Mouse (Mus musculus): Measurements from ENCODE around the gene Cdk6. TPM values are rescaled to one million over a fixed set of nuclear protein-coding genes. Genes with fewer than 3 reads are reported as not detected.

Cdk6 gene
- total RNA-seq, 1 experiment, result 34.1 TPM

DNA sequence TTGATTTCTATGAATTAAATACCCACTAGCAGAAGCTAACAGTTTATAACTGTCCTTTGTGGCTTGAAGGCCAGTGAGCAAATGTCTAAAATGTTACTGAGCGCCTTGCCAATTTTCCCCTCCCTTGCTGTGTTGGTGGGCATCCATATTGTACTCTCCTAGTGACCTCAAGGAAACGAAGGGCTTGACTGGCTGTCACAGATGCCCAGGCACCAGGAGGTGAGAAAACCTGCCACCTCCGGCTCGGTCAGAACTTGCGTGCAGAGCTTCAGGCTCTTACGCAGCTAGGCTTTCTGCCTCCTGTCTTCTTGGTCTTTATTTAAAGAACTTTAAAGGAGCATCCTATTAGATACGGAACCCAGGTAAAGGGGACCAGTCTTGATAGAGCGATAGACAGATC, 136.9 kb downstream of the Cdk6 start:
- no peak overlapping the region for H3K27ac ChIP-seq (ENCODE audit: insufficient read depth, low read depth, low read length, poor library complexity, severe bottlenecking)
- no peak overlapping the region for H3K9ac ChIP-seq (ENCODE audit: insufficient read depth, low read depth, low read length, poor library complexity, severe bottlenecking)
- in situ Hi-C loops (cut with MboI; ENCODE audit: low sequenced_read_pairs in 2 of 2, unreplicated experiment in 2 of 2), result no loop called here
- no peak for DNase-seq (ENCODE audit: low read depth, low spot score)
- no peak for TF ChIP-seq MAFK (IDR thresholded peaks at IDR 0.05; ENCODE audit: insufficient read depth, low read depth, low read length)
- no peak for TF ChIP-seq ZNF384 (IDR thresholded peaks at IDR 0.05; ENCODE audit: low read depth, low read length)
- no peak for TF ChIP-seq HCFC1 (IDR thresholded peaks at IDR 0.05; ENCODE audit: borderline replicate concordance, insufficient read depth, low read length)
- no peak for TF ChIP-seq CHD2 (IDR thresholded peaks at IDR 0.05; ENCODE audit: low read depth, low read length)
- TF ChIP-seq ZC3H11A (IDR thresholded peaks at IDR 0.05; ENCODE audit: borderline replicate concordance, low read depth, low read length), result no peak
- H3K4me3 ChIP-seq (ENCODE audit: insufficient read depth in 1 of 2, low read depth in 1 of 2, low read length in 2 of 2, poor library complexity in 1 of 2, severe bottlenecking in 1 of 2), result no peak overlapping the region
- H3K36me3 ChIP-seq (ENCODE audit: control insufficient read depth, insufficient read depth, low read length, poor library complexity, severe bottlenecking), result peaks cover 3% of the 10 kb centered on the region; the same call in 1 of the 2 replicates
- H3K9me3 ChIP-seq (ENCODE audit: control insufficient read depth, insufficient read depth, low read depth, low read length), result no peaks in the 10 kb centered on the region
- 0 out of 4 replicates have a peak, but pooled peaks cover 0 to 3% of the 10 kb centered on the region in 2 experiments for H3K4me1 ChIP-seq (ENCODE audit: control insufficient read depth in 2 of 2, insufficient read depth in 2 of 2, low read length in 2 of 2, poor library complexity in 1 of 2)

DNA sequence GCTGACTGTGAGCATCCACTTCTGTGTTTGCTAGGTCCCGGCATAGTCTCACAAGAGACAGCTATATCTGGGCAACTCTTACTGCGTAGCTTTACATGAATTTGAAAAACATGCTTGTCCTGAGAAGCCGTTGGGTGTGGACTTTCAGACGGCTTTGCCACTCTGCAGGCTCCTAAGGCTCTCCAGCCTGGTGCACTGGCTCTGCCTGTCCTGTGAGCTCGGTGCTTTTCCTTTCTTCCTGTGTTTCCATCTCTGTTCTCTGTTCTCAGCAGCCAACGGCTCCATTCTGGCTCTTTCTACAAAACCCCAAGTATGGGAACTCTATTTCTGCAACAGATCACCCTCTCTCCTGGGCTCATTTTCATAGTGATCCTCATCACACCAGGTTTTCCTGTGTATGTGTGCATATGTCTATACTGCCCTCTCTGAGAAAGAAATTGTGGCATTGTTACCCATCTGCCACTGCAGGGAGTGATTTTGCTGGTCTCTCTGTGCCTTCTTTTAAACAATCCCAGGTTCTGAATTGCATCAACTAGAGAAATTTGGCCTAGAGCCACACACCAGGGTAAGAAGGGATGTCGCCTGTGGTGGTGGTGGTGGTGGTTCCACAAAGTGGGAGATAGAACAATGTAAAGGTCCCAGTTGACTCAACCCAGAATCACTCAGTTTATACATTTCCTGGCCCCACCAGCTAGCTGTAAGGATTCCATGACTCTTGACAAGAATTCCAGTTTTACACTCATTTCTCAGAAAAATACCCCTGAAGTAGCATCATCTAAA, 137.9 kb downstream of the Cdk6 start:
- no peaks in the 10 kb centered on the region for H3K4me1 ChIP-seq (ENCODE audit: control insufficient read depth in 2 of 2, insufficient read depth in 2 of 2, low read length in 2 of 2, poor library complexity in 1 of 2)
- no peak for DNase-seq (ENCODE audit: low read depth, low spot score)
- no peaks in the 10 kb centered on the region for H3K9me3 ChIP-seq (ENCODE audit: control insufficient read depth, insufficient read depth, low read depth, low read length)
- peaks cover 3% of the 10 kb centered on the region; the same call in 1 of the 2 replicates for H3K36me3 ChIP-seq (ENCODE audit: control insufficient read depth, insufficient read depth, low read length, poor library complexity, severe bottlenecking)
- H3K9ac ChIP-seq (ENCODE audit: insufficient read depth, low read depth, low read length, poor library complexity, severe bottlenecking), result no peak overlapping the region
- TF ChIP-seq HCFC1 (IDR thresholded peaks at IDR 0.05; ENCODE audit: borderline replicate concordance, insufficient read depth, low read length), result no peak
- TF ChIP-seq MAFK (IDR thresholded peaks at IDR 0.05; ENCODE audit: insufficient read depth, low read depth, low read length), result no peak
- no peak for TF ChIP-seq ZC3H11A (IDR thresholded peaks at IDR 0.05; ENCODE audit: borderline replicate concordance, low read depth, low read length)
- no peak for TF ChIP-seq ZNF384 (IDR thresholded peaks at IDR 0.05; ENCODE audit: low read depth, low read length)
- no peak for TF ChIP-seq CHD2 (IDR thresholded peaks at IDR 0.05; ENCODE audit: low read depth, low read length)
- in situ Hi-C loops (cut with MboI; ENCODE audit: low sequenced_read_pairs in 2 of 2, unreplicated experiment in 2 of 2), result no loop called here
- H3K4me3 ChIP-seq (ENCODE audit: insufficient read depth in 1 of 2, low read depth in 1 of 2, low read length in 2 of 2, poor library complexity in 1 of 2, severe bottlenecking in 1 of 2), result no peak overlapping the region
- H3K27ac ChIP-seq (ENCODE audit: insufficient read depth, low read depth, low read length, poor library complexity, severe bottlenecking), result no peak overlapping the region

DNA sequence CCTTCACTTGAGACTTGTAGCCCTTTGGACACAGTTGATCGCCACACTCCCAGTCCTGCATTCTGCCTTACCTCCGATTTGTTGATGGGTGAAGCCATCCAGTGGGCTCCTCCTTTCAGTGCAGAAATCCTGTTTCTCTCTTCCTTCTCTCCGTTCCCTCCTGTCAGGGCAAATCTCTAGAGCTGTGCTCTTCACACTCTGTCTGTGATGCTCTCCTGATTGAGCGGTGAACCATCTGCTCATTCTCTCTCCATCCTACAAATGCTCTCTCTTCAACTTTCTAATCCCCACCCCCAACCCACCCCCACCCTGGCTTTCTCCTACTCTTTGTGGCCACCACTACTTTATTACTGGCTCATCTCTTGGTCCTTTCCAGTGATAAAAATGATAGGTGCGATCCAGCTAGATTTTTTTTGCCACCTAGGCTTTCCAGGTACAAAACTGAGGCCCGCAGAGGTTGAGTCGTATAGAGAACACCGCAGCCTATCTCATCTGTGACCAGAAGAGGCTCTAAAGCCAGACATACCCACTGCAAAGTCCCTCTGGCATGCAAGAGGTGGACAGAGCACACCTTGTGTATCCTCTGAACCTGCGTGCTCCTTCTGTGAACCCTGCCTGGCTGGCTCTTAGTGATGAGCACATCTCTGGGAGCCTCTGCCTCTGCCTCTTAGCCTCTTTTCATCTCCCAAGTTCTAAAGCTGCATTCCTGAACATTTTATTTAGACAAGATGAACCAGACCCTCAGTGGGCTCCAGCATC, 139.5 kb downstream of the Cdk6 start:
- Histone ChIP-seq H3K9me3 (ENCODE audit: control insufficient read depth, insufficient read depth, low read depth, low read length) (no peaks in the 10 kb centered on the region), H3K27ac (ENCODE audit: insufficient read depth, low read depth, low read length, poor library complexity, severe bottlenecking) (no peak overlapping the region), H3K9ac (ENCODE audit: insufficient read depth, low read depth, low read length, poor library complexity, severe bottlenecking) (no peak overlapping the region), H3K4me1 (ENCODE audit: control insufficient read depth in 2 of 2, insufficient read depth in 2 of 2, low read length in 2 of 2, poor library complexity in 1 of 2) (no peaks in the 10 kb centered on the region), H3K36me3 (ENCODE audit: control insufficient read depth, insufficient read depth, low read length, poor library complexity, severe bottlenecking) (no peaks in the 10 kb centered on the region), H3K4me3 (ENCODE audit: insufficient read depth in 1 of 2, low read depth in 1 of 2, low read length in 2 of 2, poor library complexity in 1 of 2, severe bottlenecking in 1 of 2) (no peak overlapping the region)
- in situ Hi-C loops (cut with MboI; ENCODE audit: low sequenced_read_pairs in 2 of 2, unreplicated experiment in 2 of 2), result no loop called here
- DNase-seq (ENCODE audit: low read depth, low spot score), result no peak
- TF ChIP-seq HCFC1 (IDR thresholded peaks at IDR 0.05; ENCODE audit: borderline replicate concordance, insufficient read depth, low read length) (no peak), ZNF384 (IDR thresholded peaks at IDR 0.05; ENCODE audit: low read depth, low read length) (no peak), ZC3H11A (IDR thresholded peaks at IDR 0.05; ENCODE audit: borderline replicate concordance, low read depth, low read length) (no peak), MAFK (IDR thresholded peaks at IDR 0.05; ENCODE audit: insufficient read depth, low read depth, low read length) (no peak), CHD2 (IDR thresholded peaks at IDR 0.05; ENCODE audit: low read depth, low read length) (no peak)

DNA sequence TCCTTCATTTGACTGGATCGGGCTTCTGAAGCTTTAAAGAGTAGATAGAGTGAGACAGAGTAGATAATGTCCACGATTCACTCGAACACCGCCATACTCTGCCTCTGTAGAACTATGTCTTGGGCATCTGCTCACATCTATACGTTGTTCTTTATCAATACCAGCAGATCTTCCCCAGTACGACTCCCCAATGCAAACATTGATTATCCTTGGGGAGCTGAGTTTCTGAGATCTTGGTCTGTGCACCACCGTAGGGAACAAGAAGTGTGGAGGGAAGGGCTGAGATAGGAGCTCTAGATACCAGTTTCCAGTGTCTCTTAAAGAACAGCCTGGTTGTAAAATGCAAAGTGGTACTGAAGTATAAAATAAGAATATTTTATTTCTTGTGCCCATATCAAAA, 141.2 kb downstream of the Cdk6 start:
- TF ChIP-seq CHD2 (IDR thresholded peaks at IDR 0.05; ENCODE audit: low read depth, low read length) (no peak), HCFC1 (IDR thresholded peaks at IDR 0.05; ENCODE audit: borderline replicate concordance, insufficient read depth, low read length) (no peak), ZNF384 (IDR thresholded peaks at IDR 0.05; ENCODE audit: low read depth, low read length) (no peak)
- DNase-seq (ENCODE audit: low read depth, low spot score), result no peak
- no peaks in the 10 kb centered on the region for H3K4me1 ChIP-seq (ENCODE audit: control insufficient read depth in 2 of 2, insufficient read depth in 2 of 2, low read length in 2 of 2, poor library complexity in 1 of 2)
- in situ Hi-C loops (cut with MboI; ENCODE audit: low sequenced_read_pairs in 2 of 2, unreplicated experiment in 2 of 2), result no loop called here
- no peak overlapping the region for H3K9ac ChIP-seq (ENCODE audit: insufficient read depth, low read depth, low read length, poor library complexity, severe bottlenecking)
- no peak overlapping the region for H3K27ac ChIP-seq (ENCODE audit: insufficient read depth, low read depth, low read length, poor library complexity, severe bottlenecking)
- no peaks in the 10 kb centered on the region for H3K9me3 ChIP-seq (ENCODE audit: control insufficient read depth, insufficient read depth, low read depth, low read length)
- H3K4me3 ChIP-seq (ENCODE audit: insufficient read depth in 1 of 2, low read depth in 1 of 2, low read length in 2 of 2, poor library complexity in 1 of 2, severe bottlenecking in 1 of 2), result no peak overlapping the region
- no peaks in the 10 kb centered on the region for H3K36me3 ChIP-seq (ENCODE audit: control insufficient read depth, insufficient read depth, low read length, poor library complexity, severe bottlenecking)
